13 mouse cellular contexts compared by ENCODE assay signal in the genomic region with DNA sequence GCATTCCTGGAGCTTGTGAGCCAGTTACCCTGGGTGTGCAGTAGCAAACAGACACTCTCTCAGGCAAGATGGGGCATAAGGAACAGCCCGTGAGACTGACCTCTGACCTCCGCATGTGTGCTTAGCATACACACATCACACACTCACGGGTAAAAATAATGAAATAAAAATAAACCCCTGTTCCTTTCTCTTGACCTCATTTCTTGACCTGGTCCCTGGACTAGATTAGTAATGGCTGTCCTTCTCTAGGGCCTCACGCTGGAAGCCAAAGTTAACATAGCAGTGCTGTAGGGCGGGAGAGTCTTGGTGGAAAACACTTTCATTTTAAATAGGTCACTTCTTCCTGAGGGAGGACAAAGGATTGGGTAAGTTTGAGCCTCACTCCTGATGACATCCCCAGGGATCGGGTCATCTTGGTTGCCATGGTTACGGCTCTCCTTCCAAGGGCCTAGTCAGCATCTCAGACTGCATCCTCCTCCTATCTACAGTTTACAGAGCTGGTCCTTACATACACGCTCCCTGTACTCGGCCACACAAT. TPM values are rescaled to one million over a fixed set of nuclear protein-coding genes. Genes with fewer than 3 reads are reported as not detected.
DNase-seq lines count a peak whose midpoint lies in the region; ATAC-seq and TF ChIP-seq lines count a peak whose summit lies in the region.
"Had no signal": no experiment of that assay in that cellular context is flagged by ENCODE, and none has a peak within 500 bp of the region (broad histone marks: within the 10 kb centered on the region; RNA-seq: fewer than 3 reads in every experiment).

No protein-coding gene starts in this region.

- 56% methylated on average over 9 of the region's 9 CpGs for WGBS in limb, embryonic 10.5 days
- 75% methylated on average over 9 of the region's 9 CpGs for WGBS in kidney, adult 2 months

- no peak for TF ChIP-seq CTCF in kidney, adult 2 months (conservative IDR thresholded peaks at IDR 0.05; ENCODE audit: insufficient read depth, insufficient read length, low read depth, low read length)

- H3K9me3 ChIP-seq in limb, embryonic 10.5 days (replicated peaks), result no peaks in the 10 kb centered on the region
- H3K9me3 ChIP-seq: limb, embryonic 12.5 days had no signal

- DNase-seq in heart, adult 8-10 months (ENCODE audit: low spot score), result peak; percentile 59
- no peak for DNase-seq in heart, postnatal 4 days
- peak; percentile 61 for DNase-seq in embryo, embryonic 9.5 days (ENCODE audit: extremely low spot score)
- DNase-seq in limb, embryonic 10.5 days (ENCODE audit: low spot score), result no peak
- DNase-seq in retina, embryonic 14.5 days (ENCODE audit: low spot score), result peak; percentile 86
- DNase-seq in kidney, adult 2 months, result no peak
- no peak for DNase-seq in left cerebral cortex, adult 8-10 months (ENCODE audit: low spot score in 2 of 2)
- DNase-seq: adrenal gland, adult 8-10 months; right cerebral cortex, postnatal 14 days; thymus, postnatal 25 days had no signal

- TF ChIP-seq POLR2A in kidney, adult 2 months (IDR thresholded peaks at IDR 0.05; ENCODE audit: low read depth, low read length), result no peak

- H3K4me1 ChIP-seq in limb, embryonic 10.5 days, result peaks cover 50% of the 10 kb centered on the region
- H3K4me1 ChIP-seq in kidney, adult 2 months (ENCODE audit: control insufficient read depth, insufficient read depth, low read length), result peaks cover 12% of the 10 kb centered on the region

- no peak for ATAC-seq in erythroid progenitor cell, adult 5-6 weeks (replicated peaks; ENCODE audit: low FRiP score, poor library complexity, severe bottlenecking)

- H3K36me3 ChIP-seq in limb, embryonic 10.5 days, result no peaks in the 10 kb centered on the region
- H3K36me3 ChIP-seq in kidney, adult 2 months (ENCODE audit: control insufficient read depth, insufficient read depth, low read length), result no peaks in the 10 kb centered on the region
- H3K36me3 ChIP-seq: limb, embryonic 12.5 days had no signal

- peak overlapping the region; percentile 12 for H3K27ac ChIP-seq in limb, embryonic 10.5 days
- H3K27ac ChIP-seq in kidney, adult 2 months (ENCODE audit: insufficient read depth, low read depth, low read length), result no peak overlapping the region
- H3K27ac ChIP-seq: limb, embryonic 12.5 days; macrophage had no signal

- no peak overlapping the region for H3K4me3 ChIP-seq in limb, embryonic 10.5 days
- no peak overlapping the region for H3K4me3 ChIP-seq in kidney, adult 2 months (ENCODE audit: insufficient read depth, low read depth, low read length)
- H3K4me3 ChIP-seq: limb, embryonic 12.5 days had no signal

- no peaks in the 10 kb centered on the region for H3K27me3 ChIP-seq in limb, embryonic 10.5 days (ENCODE audit: low read depth, poor library complexity, severe bottlenecking)
- no peaks in the 10 kb centered on the region for H3K27me3 ChIP-seq in kidney, adult 2 months (replicated peaks; ENCODE audit: control insufficient read depth, insufficient read depth, low read length)
- H3K27me3 ChIP-seq: limb, embryonic 12.5 days had no signal

RNA-seq across cellular contexts. Expression of a gene that starts 59.4 kb away (rescaled TPM):
- total RNA-seq in heart, adult 8-10 months (2022), result 10 to 100 TPM in 2 of 4 experiments, 1 to 10 TPM in 2; 8.5 to 23.4 (median 11.4) TPM
- total RNA-seq in heart, postnatal 4 days (2021), result 10 to 100 TPM; 18.6 to 20.4 TPM
- polyA plus RNA-seq in limb, embryonic 10.5 days (2016; fragmentation: Nextera tagmentation; extraction: Ambion mirVana), result 25.2 and 25.9 TPM in 2 replicates
- total RNA-seq in erythroid progenitor cell, adult 5-6 weeks (2015; ENCODE audit: low replicate concordance), result 1.1 and 2.9 TPM in 2 replicates
- total RNA-seq in erythroid progenitor cell, adult 5-6 weeks (2017; ENCODE audit: low replicate concordance), result 1.7 TPM in 1 of 2 replicates, not detected in the other
- polyA plus RNA-seq in kidney, adult 2 months (2012; rRNA removed), result 230 TPM in 2 replicates
- 10 to 100 TPM; 25.4 to 28.1 (median 26.1) TPM for total RNA-seq in left cerebral cortex, adult 8-10 months (2022)

Comparison
In these comparisons a context has a peak if more than half of its experiments do, and no peak if none do; other contexts are left out.
1. DNase-seq: peak in heart, adult 8-10 months (single experiment), embryo, embryonic 9.5 days (single experiment) and retina, embryonic 14.5 days (single experiment); none in heart, postnatal 4 days (single experiment), limb, embryonic 10.5 days (single experiment), kidney, adult 2 months (single experiment) and left cerebral cortex, adult 8-10 months (0 of 2).